ENCODE assay signal across 7 mouse cellular contexts in the genomic region with DNA sequence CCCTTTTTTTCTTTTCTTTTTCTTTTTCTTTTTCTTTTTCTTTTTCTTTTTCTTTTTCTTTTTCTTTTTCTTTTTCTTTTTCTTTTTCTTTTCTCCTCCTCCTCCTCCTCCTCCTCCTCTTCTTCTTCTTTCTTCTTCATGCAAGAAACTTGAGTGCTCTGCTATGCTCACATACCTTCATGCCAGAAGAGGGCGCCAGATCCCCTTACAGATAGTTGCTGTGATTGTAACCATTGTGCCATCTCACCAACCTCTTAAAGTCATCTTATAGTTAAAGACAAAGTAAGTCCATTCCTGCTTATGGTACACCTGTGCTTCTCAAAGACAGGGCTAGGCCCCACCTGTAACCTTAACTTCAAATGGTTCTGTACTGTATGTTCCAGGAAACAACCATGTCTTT. TPM values are rescaled to one million over a fixed set of nuclear protein-coding genes. Genes with fewer than 3 reads are reported as not detected.
DNase-seq lines count a peak whose midpoint lies in the region; ATAC-seq and TF ChIP-seq lines count a peak whose summit lies in the region.
"Not testable (repeated sequence)": the region's sequence is repeated elsewhere in the genome, so short reads cannot be mapped to it uniquely, and the experiment has no call there.

No protein-coding gene starts in this region.

- TF ChIP-seq CTCF in spleen, adult 2 months (IDR thresholded peaks at IDR 0.05; ENCODE audit: extremely low read depth, insufficient read depth, insufficient read length, insufficient replicate concordance) = peak; percentile 12; the same call in 1 of the 2 replicates

- not testable (repeated sequence) for ATAC-seq in forebrain, embryonic 14.5 days
- peak; percentile 79 for ATAC-seq in megakaryocyte-erythroid progenitor cell, adult 5-6 weeks (replicated peaks; ENCODE audit: low FRiP score, low TSS enrichment, poor library complexity, severe bottlenecking)

- 38% methylated on average over 1 of the region's 1 CpGs for WGBS in forebrain, embryonic 14.5 days
- WGBS in spleen, adult 2 months = 27% methylated on average over 1 of the region's 1 CpGs

- H3K4me2 ChIP-seq in forebrain, embryonic 14.5 days (ENCODE audit: low read length) = not testable (repeated sequence)

- H3K27me3 ChIP-seq in forebrain, embryonic 14.5 days (replicated peaks; ENCODE audit: control insufficient read depth, insufficient read depth, low read length); spleen, adult 2 months (ENCODE audit: control insufficient read depth, insufficient read depth, low read length): not testable (repeated sequence)

- TF ChIP-seq POLR2A in spleen, adult 2 months (IDR thresholded peaks at IDR 0.05; ENCODE audit: low read depth, low read length) = not testable (repeated sequence)

- DNase-seq in MEL-GATA-1-ER (ENCODE audit: extremely low read depth, low read depth) = peak; percentile 26
- DNase-seq in c-Kit-positive CD71-positive TER-119-negative erythroid progenitor cells, embryonic 14.5 days (ENCODE audit: low read depth) = peak; percentile 33
- DNase-seq in forebrain, embryonic 14.5 days (ENCODE audit: low spot score) = peak; percentile 22
- DNase-seq in induced T-regulatory cell, adult 2 months (ENCODE audit: low read depth) = peak; percentile 74
- peak; percentile 43 for DNase-seq in liver
- DNase-seq in spleen, adult 2 months (ENCODE audit: low read depth in 1 of 2, low spot score in 2 of 2) = peak in 1 of 2 experiments; percentile 36

- H3K4me1 ChIP-seq in forebrain, embryonic 14.5 days (ENCODE audit: control insufficient read depth, insufficient read depth, low read length); spleen, adult 2 months (ENCODE audit: control insufficient read depth, insufficient read depth, insufficient read length): not testable (repeated sequence)

- H3K9ac ChIP-seq in forebrain, embryonic 14.5 days (ENCODE audit: low read length) = not testable (repeated sequence)

- not testable (repeated sequence) for H3K27ac ChIP-seq in forebrain, embryonic 14.5 days (ENCODE audit: low read depth, low read length); spleen, adult 2 months (ENCODE audit: insufficient read depth, low read length)

- not testable (repeated sequence) for H3K36me3 ChIP-seq in forebrain, embryonic 14.5 days (ENCODE audit: control insufficient read depth, insufficient read depth, low read length); spleen, adult 2 months (ENCODE audit: control insufficient read depth, insufficient read depth, low read length)

- not testable (repeated sequence) for H3K9me3 ChIP-seq in forebrain, embryonic 14.5 days (replicated peaks; ENCODE audit: control insufficient read depth, low read length)

- H3K4me3 ChIP-seq in forebrain, embryonic 14.5 days (ENCODE audit: low read depth, low read length); spleen, adult 2 months (ENCODE audit: extremely low read depth, insufficient read depth, insufficient read length): not testable (repeated sequence)

RNA-seq across cellular contexts. Expression of gene Adss, which starts 10.5 kb away (rescaled TPM):
- 52.2 and 53.8 TPM in 2 replicates for polyA plus RNA-seq in forebrain, embryonic 14.5 days (2014; fragmentation: Nextera tagmentation; extraction: Ambion mirVana)
- total RNA-seq in megakaryocyte-erythroid progenitor cell, adult 5-6 weeks (2014; fragmentation: Nextera tagmentation) = 86.1 and 93.5 TPM in 2 replicates
- total RNA-seq in megakaryocyte-erythroid progenitor cell, adult 5-6 weeks (2017) = 227 and 256 TPM in 2 replicates
- 10.4 and 12.5 TPM in 2 replicates for polyA plus RNA-seq in spleen, adult 2 months (2012; rRNA removed)
